Mouse (Mus musculus) CD8-positive naive resting alpha-beta T cell, adult 2 months (primary cell): ENCODE measurements around the gene Prpf40b.
A peak's percentile ranks its signal among the peaks of the same experiment; 100 is the strongest.

ENCODE experiments used
- DNase-seq, 2 experiments: peaks; one replicate each; pipeline ENCODE4 v3.0.0; 2022; ENCODE audit warnings: low read depth in 2 of 2, low spot score in 2 of 2

Prpf40b gene

GRCm38 (mm10) chr15:99285189-99285535 is 9.7 kb upstream of the Prpf40b start:
- no peak for DNase-seq

GRCm38 (mm10) chr15:99290586-99290985 is 4.3 kb upstream of the Prpf40b start:
- DNase-seq: no peak

- peak in 1 of 2 experiments; percentile 20 for DNase-seq
These were observed 600 bp upstream of the Prpf40b start for GRCm38 (mm10) chr15:99294287-99294686.

- peak in 1 of 2 experiments; percentile 26 for DNase-seq
These were observed 646 bp downstream of the Prpf40b start, which contains the start of gene Fam186b for GRCm38 (mm10) chr15:99295484-99295981. Gene Fam186b (minus strand): TSS chr15:99295888.

- no peak for DNase-seq
These were observed 1.3 kb downstream of the Prpf40b start for GRCm38 (mm10) chr15:99296213-99296612.

GRCm38 (mm10) chr15:99307476-99307875 is 12.6 kb downstream of the Prpf40b start:
- no peak for DNase-seq

- no peak for DNase-seq
These were observed 14.7 kb downstream of the Prpf40b start for GRCm38 (mm10) chr15:99309549-99309948.

GRCm38 (mm10) chr15:99310617-99311016 is 15.7 kb downstream of the Prpf40b start:
- no peak for DNase-seq

- no peak for DNase-seq
These were observed 20.0 kb downstream of the Prpf40b start for GRCm38 (mm10) chr15:99314891-99315290.

GRCm38 (mm10) chr15:99316314-99317266 is 21.7 kb downstream of the Prpf40b start:
- peak; percentile 55 to 69 for DNase-seq

GRCm38 (mm10) chr15:99317267-99317651 is 22.4 kb downstream of the Prpf40b start:
- DNase-seq: no peak

GRCm38 (mm10) chr15:99318071-99318470 is 23.2 kb downstream of the Prpf40b start:
- no peak for DNase-seq

- DNase-seq: no peak
These were observed 24.0 kb downstream of the Prpf40b start for GRCm38 (mm10) chr15:99318861-99319410.

- no peak for DNase-seq
These were observed 24.6 kb downstream of the Prpf40b start for GRCm38 (mm10) chr15:99319411-99319871.

- DNase-seq: no peak
These were observed 25.3 kb downstream of the Prpf40b start for GRCm38 (mm10) chr15:99320168-99320674.

- DNase-seq: no peak
These were observed 26.1 kb downstream of the Prpf40b start for GRCm38 (mm10) chr15:99320978-99321377.

GRCm38 (mm10) chr15:99324151-99324550 is 29.3 kb downstream of the Prpf40b start:
- DNase-seq: no peak

GRCm38 (mm10) chr15:99325598-99325997 is 30.7 kb downstream of the Prpf40b start:
- no peak for DNase-seq

GRCm38 (mm10) chr15:99326407-99326806 is 31.5 kb downstream of the Prpf40b start:
- no peak for DNase-seq

- peak; percentile 55 to 71 for DNase-seq
These were observed 32.1 kb downstream of the Prpf40b start for GRCm38 (mm10) chr15:99326959-99327358.

GRCm38 (mm10) chr15:99328011-99328410 is 33.1 kb downstream of the Prpf40b start:
- no peak for DNase-seq

- DNase-seq: no peak
These were observed 35.4 kb downstream of the Prpf40b start for GRCm38 (mm10) chr15:99330324-99330723.
